Comparison of ENCODE assay signal across 9 mouse cellular contexts in genomic region chr19:53106952-53107351, GRCm38 (mm10). TPM values are rescaled to one million over a fixed set of nuclear protein-coding genes. Genes with fewer than 3 reads are reported as not detected.
A peak's percentile ranks its signal among the peaks of the same experiment; 100 is the strongest.
DNase-seq lines count a peak whose midpoint lies in the region.
"Had no signal": no experiment of that assay in that cellular context is flagged by ENCODE, and none has a peak within 500 bp of the region (broad histone marks: within the 10 kb centered on the region; RNA-seq: fewer than 3 reads in every experiment).

No protein-coding gene starts in this region.

- H3K36me3 ChIP-seq in splenic B cell, adult 2 months (ENCODE audit: control insufficient read depth, insufficient read depth, low read length, poor library complexity, severe bottlenecking), result no peaks in the 10 kb centered on the region

- no peaks in the 10 kb centered on the region for H3K27me3 ChIP-seq in splenic B cell, adult 2 months (ENCODE audit: control insufficient read depth, insufficient read depth, low read length, poor library complexity, severe bottlenecking)
- H3K27me3 ChIP-seq: Patski had no signal

- peak; percentile 42 for DNase-seq in gastrocnemius, adult 18-20 months (ENCODE audit: low spot score)
- no peak for DNase-seq in gastrocnemius, postnatal 10 days
- peak; percentile 21 for DNase-seq in ovary, postnatal 14 days (ENCODE audit: low spot score)
- DNase-seq in ovary, postnatal 10 days (ENCODE audit: low spot score), result no peak
- DNase-seq in kidney, postnatal 4 days, result peak; percentile 30 to 59
- peak; percentile 80 for DNase-seq in splenic B cell, adult 2 months (ENCODE audit: low read depth, low spot score)
- no peak for DNase-seq in embryo, embryonic 10 days (ENCODE audit: low spot score)
- no peak for DNase-seq in adrenal gland, adult 8-10 months

RNA-seq across cellular contexts. Expression of gene Add3, which starts 33.3 kb away (rescaled TPM):
- 10 to 100 TPM; 23.0 to 30.5 TPM for total RNA-seq in gastrocnemius, adult 18-20 months (2021)
- total RNA-seq in gastrocnemius, postnatal 10 days (2021), result 10 to 100 TPM; 61.3 to 68.6 TPM
- 10 to 100 TPM; 36.0 to 42.1 (median 40.7) TPM for total RNA-seq in adrenal gland, adult 8-10 months (2022)

Comparison
In these comparisons a context has a peak if more than half of its experiments do, and no peak if none do; other contexts are left out.
1. DNase-seq: peak in gastrocnemius, adult 18-20 months (single experiment), ovary, postnatal 14 days (single experiment), kidney, postnatal 4 days (2 of 2) and splenic B cell, adult 2 months (single experiment); none in gastrocnemius, postnatal 10 days (single experiment), ovary, postnatal 10 days (single experiment), embryo, embryonic 10 days (single experiment) and adrenal gland, adult 8-10 months (single experiment).